Mouse (Mus musculus): ENCODE results near the gene Gm5478.
"Not testable (repeated sequence)": the region's sequence is repeated elsewhere in the genome, so short reads cannot be mapped to it uniquely, and the experiment has no call there.

Gm5478 gene

GRCm38 (mm10) chr15:101647280-101647679 is at the start of gene Gm5478:
Gene Gm5478 (minus strand): TSS chr15:101647380.
- DNase-seq, result no peak

- no peak for DNase-seq
Observed at GRCm38 (mm10) chr15:101694207-101694606, 47.0 kb upstream of the Gm5478 start, which contains the start of gene Krt6a. Gene Krt6a (minus strand): TSS chr15:101694307.

DNA sequence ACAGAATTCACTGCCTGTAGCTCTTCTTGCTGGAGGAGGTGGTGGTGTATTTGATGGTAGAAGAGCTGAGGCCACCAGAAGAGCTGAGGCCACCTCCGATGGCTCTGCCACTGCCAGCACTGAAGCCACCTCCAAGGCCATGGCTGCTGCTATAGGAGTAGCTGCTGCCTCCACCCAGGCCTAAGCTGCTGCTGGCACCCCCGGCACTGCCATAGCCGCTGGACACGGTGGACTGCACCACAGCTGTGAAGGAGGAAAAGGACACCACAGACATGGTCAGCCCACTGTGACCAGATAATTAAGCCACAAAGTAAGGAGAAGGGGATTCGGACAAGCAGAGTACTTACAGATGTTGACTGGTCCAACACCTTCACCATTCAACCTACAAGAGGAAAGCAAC is 43.3 kb upstream of the Gm5478 start:
- not testable (repeated sequence) for DNase-seq

DNA sequence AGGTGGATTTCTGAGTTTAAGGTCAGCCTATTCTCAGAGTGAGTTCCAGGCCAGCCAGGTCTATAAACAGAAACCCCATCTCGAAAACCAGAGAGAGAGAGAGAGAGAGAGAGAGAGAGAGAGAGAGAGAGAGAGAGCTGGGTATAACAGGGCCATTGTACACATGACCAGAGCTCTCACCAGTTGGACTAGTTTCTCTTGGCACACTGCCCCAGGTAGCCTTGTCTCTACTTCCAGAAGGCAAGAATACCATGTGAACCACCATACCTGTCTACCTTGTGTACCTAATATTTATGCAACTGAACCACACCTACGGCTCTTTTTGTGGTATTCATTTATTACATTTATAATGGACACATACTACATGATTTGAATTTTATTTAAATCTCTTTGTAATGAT is 41.0 kb upstream of the Gm5478 start:
- DNase-seq, result no peak

- no peak for DNase-seq
Observed at GRCm38 (mm10) chr15:101680187-101680586, 33.0 kb upstream of the Gm5478 start, which contains the start of gene Krt6b. Gene Krt6b (minus strand): TSS chr15:101680287.

DNA sequence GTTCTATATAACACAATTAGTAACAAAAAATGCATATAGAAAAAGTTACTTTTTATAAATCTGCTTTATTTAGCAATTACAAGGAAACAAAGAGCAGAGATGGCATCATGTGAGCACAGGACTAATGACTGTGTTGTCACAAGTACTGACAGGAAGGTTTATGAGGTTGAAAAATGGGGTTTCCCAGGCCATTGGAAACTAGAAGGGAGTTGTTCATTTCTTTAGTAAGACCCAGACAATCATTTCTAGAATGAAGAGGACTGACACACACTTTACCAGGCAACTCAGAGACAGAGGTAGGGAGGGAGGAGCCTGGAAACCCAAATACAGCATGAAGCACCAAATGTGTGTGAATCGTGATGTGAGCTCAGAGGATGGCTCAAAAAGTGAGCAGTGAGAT is 28.8 kb upstream of the Gm5478 start:
- DNase-seq, result no peak

- no peak for DNase-seq
Observed at GRCm38 (mm10) chr15:101652736-101653265, 5.6 kb upstream of the Gm5478 start.

DNA sequence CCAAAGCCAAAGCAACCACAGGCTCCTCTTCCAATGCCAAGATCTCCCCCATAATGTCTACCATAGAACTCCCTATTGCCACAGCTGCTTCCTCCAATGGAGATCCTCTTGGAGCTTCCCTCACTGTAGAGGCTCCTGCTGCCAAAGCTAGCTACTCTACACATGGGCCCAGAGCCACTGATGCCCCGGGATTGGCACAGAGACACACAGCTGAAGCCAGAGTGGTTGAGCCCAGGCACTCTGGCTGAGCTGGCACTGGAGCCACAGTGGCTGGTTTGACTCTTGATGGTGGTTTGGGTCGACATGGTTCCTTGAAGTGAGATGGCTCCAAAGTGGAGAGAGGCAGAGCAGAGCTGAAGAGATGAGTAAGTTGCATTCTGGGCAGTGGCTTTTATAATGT is 19.3 kb downstream of the Gm5478 start, which contains the start of gene Gm5414:
Gene Gm5414, minus strand, starts transcription at position 305 of the 400 bp plus-strand sequence.
- no peak for DNase-seq

DNA sequence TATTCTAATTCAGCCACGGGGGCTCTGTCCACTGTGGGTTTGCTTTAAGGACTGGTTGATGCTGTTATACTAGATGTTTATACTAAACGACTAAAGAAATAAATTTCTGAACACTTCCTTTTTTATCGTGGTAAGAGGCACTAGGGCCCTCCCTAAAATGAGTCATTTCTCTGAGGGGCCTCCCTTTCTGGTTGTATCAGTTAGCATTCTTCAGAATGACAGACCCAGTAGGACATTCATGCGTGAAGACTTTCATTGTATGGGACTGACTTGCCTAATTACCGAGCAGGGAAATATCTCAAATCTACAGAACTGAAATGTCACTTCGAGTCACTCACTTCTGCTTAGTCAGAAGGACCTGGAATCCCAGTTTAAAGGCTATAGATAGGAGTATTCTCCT is 48.1 kb downstream of the Gm5478 start:
- no peak for DNase-seq

Measured in right cerebral cortex, postnatal 25 days (tissue).